Mouse (Mus musculus) telencephalon, adult 2 months (tissue): ENCODE data around the gene Tbx19.
A peak's percentile ranks its signal among the peaks of the same experiment; 100 is the strongest.

Experiments used
- DNase-seq: peaks from one replicate; pipeline ENCODE4 v3.0.0-alpha.2; 2011; ENCODE audit warnings: low read depth, low spot score

Tbx19 gene

DNA sequence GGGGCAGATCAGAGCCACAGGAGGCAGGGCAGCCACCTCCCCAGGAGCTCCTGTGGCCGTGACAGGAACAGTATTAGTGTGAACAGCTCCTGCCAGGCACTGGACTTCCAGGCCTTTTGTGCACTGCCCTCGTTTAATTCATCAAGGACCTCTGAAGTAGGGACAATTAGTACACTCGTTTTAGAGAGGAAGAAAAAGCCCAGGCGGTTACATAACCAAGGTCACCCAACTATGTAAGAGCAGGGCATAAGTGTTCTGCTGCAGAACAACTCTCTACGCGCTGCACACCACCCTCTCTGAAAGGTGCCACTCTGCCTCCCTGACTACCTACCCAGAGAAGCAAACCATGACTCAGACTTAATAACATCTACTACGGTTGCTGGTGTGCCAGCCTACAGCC lies 24.5 kb upstream of the Tbx19 start:
- DNase-seq = no peak

DNA sequence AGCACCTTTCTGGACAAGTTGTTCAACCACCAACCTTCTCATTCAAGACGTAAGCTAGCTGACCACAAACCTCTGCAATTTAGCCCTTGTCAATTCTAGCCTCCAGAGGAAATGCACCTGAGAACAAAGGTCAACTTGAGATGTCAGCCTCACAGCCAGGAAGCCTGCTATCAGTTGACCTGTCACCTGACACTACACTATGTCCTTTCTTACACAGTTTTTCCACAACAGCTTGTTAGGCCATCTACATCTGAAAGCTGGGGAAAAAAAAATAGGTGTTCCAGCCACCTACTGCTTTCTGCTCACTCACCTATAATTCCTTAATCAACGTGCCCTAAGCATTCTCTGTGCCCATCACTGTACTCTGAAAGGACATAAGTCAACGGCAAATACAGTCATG lies 23.6 kb upstream of the Tbx19 start:
- no peak for DNase-seq

DNA sequence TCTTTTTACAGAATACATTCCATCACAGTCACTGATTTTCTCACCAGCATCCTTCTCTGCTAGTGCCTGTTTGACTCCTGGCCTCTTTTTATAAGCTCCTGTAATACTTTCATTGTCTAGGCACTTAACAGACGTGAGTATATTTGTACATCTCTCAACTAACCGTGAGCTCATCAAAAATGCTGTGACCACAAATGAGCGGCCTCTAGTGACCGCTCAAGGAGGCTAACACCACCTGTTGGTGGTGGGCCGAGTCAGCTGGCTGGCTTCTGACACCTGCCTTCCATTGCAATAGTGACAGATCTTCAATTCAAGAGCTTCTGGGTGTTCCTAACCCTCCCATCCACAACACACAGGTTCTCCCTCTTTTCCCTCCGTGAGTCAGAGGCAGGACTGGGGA lies 22.8 kb upstream of the Tbx19 start:
- no peak for DNase-seq

GRCm38 (mm10) chr1:165179321-165179720 lies 18.7 kb upstream of the Tbx19 start:
- no peak for DNase-seq

DNA sequence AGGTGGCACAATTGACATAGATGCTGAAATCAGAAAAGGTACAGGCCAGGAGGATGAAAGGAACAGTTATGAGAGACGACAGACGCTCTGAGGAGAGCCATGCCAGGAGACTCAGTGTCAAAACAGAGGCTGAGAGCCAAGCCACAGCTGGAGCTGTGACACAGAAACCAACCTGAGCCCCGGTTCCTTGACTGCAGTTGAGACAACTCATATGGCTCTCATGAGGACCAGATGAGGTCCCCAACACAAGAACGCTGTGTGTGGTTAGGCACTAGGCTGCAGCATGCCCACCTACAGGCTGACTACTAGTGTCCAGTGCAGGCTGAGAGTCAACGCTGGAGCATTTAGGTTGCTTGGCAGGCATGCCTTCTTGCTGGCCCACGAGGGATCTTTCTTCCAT lies 17.5 kb upstream of the Tbx19 start:
- DNase-seq = no peak

DNA sequence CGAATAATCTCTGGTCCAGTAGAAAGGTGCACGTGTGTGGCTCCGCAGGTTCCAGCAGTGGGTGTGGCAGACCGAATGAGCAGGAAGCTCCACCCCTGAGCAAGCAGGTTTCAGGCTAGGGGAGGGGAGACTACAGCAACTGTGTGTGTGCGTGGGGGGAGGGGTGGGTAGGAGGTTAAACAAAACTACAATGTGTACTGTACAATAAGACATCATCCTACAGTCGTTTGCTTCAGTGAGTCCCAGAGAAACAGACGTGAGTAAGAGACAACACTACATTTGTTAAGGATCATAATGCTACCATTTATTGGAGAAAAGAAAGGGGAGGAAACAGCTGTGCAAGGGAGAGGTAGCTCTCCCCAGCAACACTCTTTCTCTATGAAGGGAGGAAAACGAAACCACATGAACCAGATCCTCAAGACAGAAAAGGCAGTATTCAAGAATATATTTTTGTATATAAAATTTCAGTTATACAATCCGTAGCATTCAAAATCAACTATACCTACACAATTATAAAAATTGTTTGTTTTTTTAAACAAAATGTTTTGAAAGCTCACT lies 13.6 kb upstream of the Tbx19 start:
- DNase-seq = no peak

- no peak for DNase-seq
These were observed 10.7 kb upstream of the Tbx19 start for GRCm38 (mm10) chr1:165171277-165171676.

DNA sequence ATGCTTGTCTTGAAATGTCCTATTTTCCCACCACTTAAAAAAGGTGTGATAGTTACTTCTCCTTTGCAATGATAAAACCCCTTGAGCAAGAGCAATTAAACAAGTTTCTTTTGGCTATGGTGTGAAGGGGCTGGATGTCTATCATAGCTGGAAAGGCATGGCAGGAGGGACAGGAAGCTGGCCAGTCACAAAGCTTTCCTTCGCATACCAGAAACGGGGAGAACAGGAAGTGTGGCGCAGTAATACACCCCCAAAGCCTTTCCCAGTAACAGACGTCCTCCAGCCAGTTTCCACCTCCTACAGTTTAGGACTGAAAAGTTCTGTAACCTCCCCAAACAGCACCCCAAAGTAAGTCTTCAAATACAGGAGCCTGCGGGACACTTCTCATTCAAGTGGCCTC lies 9.6 kb upstream of the Tbx19 start:
- no peak for DNase-seq

GRCm38 (mm10) chr1:165169462-165169861 lies 8.9 kb upstream of the Tbx19 start:
- DNase-seq = no peak

- no peak for DNase-seq
These were observed 4.3 kb upstream of the Tbx19 start for GRCm38 (mm10) chr1:165164920-165165319.

- DNase-seq = no peak
These were observed 1.7 kb downstream of the Tbx19 start for GRCm38 (mm10) chr1:165158841-165159240.

DNA sequence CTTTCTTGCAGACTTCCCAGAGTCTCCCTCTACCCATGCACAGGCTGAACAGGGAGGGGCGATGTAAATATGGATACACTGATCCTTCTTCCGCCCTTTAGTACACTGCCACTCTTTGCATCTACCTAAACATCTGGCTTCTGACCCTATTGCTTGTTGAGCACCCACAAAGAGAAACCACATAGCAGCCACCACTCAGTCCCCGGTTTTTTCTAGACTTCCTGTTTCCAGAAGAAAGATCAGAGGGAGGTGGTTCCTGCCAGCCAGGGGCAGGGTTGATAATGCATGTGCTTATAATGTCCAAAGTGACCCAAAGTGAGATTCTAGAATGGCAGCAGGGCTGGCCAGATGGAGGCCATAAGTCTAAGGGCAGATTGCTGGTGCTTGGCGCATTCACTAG lies 6.4 kb downstream of the Tbx19 start:
- no peak for DNase-seq

DNA sequence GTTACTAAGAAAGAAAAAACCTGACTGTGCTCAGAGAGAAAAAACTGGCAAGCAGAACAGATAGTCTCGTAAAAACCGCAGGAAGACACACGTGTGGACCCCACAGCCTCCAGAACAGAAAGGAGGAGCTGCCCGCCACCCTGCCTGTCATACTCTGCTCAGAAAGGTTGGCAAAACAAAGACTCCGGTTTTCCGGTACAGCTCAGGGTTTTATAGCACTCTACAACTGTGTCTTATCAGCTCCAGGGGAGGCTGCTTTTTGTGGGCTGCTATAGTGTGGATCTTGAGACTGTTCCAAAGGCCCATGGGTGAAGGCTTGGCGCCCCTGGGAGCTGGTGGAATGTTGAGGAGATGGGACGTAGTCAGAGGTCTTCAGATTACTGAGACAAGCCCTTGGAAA lies 9.4 kb downstream of the Tbx19 start:
- DNase-seq = no peak

- no peak for DNase-seq
These were observed 18.1 kb downstream of the Tbx19 start for GRCm38 (mm10) chr1:165142343-165142916.

DNA sequence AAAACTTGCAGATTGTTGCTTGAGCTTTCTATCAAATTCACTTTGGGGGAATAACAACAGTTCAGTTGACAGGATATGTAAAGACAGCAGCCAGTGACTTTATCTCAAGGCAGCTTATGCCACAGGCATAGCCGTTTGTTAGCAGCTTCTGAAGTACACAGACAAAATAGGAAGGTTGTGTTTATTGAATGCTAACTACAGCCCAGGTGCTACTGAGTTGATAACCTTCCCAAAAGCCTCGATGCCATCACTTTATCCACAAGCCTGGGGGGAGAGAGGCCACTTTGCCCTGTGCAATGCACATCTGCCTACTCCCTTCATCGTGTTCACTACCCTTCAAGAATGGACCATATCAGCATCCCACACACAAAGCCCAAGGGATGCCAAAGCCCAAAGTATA lies 20.3 kb downstream of the Tbx19 start:
- DNase-seq = no peak

- no peak for DNase-seq
These were observed 26.7 kb downstream of the Tbx19 start for GRCm38 (mm10) chr1:165133858-165134257.

DNA sequence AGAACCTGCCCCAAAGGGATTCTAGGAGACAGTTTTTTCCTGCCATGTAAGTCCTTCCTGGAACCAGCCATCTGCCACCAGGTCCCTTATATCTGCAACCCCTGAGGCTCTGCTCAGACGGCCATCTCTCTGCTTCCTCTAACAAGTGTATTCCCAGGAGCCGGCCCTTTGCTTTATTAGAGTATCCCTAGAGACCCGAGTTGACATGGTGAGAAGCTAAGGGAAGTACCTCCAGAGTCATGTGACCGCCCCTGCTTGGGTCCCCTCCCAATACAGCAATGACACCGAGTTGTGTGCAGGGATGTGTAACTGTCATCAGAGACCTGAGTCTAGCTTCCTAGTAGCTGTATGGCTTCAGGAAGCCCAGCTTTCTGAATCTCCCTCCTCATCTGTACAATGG lies 27.3 kb downstream of the Tbx19 start:
- no peak for DNase-seq

DNA sequence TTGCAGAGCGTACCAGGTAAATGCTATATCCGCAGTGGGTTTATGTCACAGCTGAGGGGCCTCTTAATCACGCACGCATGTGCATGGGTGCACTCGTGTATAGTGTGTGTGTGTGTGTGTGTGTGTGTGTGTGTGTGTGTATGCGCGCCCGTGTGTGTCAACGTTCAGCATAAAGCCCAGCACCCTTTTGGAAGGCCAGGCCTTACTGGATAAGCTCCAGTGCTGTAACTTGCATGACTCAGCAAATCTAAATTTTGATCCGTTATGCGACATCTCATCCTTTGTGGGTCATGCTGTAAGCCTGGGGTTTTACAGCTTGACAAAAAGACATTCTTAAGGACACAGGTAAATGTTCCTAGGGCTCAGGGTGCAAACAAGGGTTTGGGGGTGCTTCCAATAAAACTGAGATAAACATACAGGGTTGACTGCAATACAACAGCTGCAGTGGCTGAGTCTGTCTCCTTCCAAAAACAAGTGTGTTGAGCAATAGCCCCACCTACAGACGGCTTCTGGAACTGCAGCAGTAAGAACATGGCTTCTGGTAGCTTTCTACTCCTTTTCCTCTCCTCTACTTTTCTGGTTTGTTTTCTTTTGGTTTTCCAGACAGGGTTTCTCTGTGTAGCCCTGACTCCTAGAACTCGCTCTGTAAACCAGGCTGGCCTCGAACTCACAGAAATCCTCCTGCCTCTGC lies 28.2 kb downstream of the Tbx19 start:
- DNase-seq = peak; percentile 85

DNA sequence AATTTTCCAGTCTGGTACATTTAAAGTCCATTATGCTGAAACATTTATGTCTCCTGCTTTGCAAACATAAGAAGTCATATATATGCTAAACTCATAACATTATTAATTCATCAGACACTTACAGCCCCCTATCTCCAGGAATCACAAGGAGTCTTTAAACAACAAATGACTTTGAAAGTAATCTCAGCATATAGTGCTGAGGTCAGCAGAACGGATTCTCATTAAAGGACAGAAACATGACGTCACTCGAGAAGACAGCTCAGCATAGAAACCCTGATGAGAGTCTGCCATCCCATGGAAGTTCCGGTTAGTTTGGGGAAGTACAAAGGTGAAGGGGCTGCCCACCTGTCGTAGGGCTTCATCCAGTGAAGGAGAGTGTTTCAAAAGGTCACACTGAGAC lies 31.0 kb downstream of the Tbx19 start:
- DNase-seq = no peak

DNA sequence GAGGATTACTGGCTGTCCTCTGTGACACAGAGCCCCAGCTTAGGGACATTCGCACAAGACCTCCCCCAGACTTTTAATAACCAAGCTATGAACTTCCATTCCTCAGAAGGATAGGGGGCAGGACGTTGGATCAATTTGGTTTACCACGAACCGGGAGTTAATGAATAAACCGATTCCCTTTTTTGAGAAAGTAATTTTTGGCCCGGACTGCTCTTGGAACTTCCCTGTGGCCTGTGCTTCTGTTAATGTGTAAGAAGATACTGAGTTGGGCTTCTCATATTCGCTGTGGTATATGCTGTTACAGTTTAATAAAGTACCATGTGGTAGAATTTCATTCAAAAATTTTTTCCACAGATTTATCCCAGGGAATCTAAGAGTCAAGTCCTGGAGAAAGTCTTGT lies 39.5 kb downstream of the Tbx19 start:
- DNase-seq = no peak

GRCm38 (mm10) chr1:165120349-165120898 lies 40.1 kb downstream of the Tbx19 start:
- DNase-seq = peak; percentile 69

GRCm38 (mm10) chr1:165119760-165120159 lies 40.8 kb downstream of the Tbx19 start:
- no peak for DNase-seq
